Mouse (Mus musculus) heart, adult 2 months (tissue): ENCODE results near the gene Ptprn. TPM values are rescaled to one million over a fixed set of nuclear protein-coding genes. Genes with fewer than 3 reads are reported as not detected.

ENCODE experiments used
- DNase-seq, 2 experiments: peaks; one replicate each; pipeline ENCODE4 v3.0.0; 2021
- H3K27ac ChIP-seq: fragments of 200-600 bp; 2 replicates; pipeline ENCODE4 v1.8.1; 2022
- H3K27me3 ChIP-seq: fragments of 200-500 bp; 2 replicates; pipeline ENCODE4 v1.6.1; 2012; ENCODE audit warnings: mild to moderate bottlenecking, low read length, inconsistent platforms, mixed read lengths; ENCODE audit not compliant: control insufficient read depth, insufficient read depth
- H3K36me3 ChIP-seq: fragments of 200-500 bp; 2 replicates; pipeline ENCODE4 v1.6.1; 2012; ENCODE audit warnings: low read length, inconsistent platforms; ENCODE audit not compliant: control insufficient read depth, insufficient read depth
- H3K4me1 ChIP-seq: fragments of 200-500 bp; 2 replicates; pipeline ENCODE4 v1.6.1; 2011; ENCODE audit warnings: low read length; ENCODE audit not compliant: control insufficient read depth, insufficient read depth
- H3K4me3 ChIP-seq: fragments of 200-600 bp; 2 replicates; pipeline ENCODE4 v1.8.1; 2022
- H3K79me2 ChIP-seq: fragments of 200-500 bp; replicated peaks from 2 replicates; pipeline ENCODE4 v1.6.1; 2012; ENCODE audit warnings: mild to moderate bottlenecking, inconsistent platforms, low read length, moderate library complexity, mixed read lengths; ENCODE audit not compliant: control insufficient read depth, insufficient read depth
- H3K9ac ChIP-seq: fragments of 200-500 bp; 2 replicates; pipeline ENCODE4 v1.6.1; 2012; ENCODE audit warnings: low read depth, mild to moderate bottlenecking, control low read depth, inconsistent platforms, low read length, mixed read lengths
- CTCF ChIP-seq: fragments of 200-600 bp; IDR thresholded peaks from 2 replicates; pipeline ENCODE4 v1.8.1; 2022; ENCODE audit warnings: antibody characterized with exemption, mild to moderate bottlenecking, moderate library complexity
- EP300 ChIP-seq: fragments of 200-500 bp; IDR thresholded peaks from 2 replicates; pipeline ENCODE4 v1.6.1; 2011; ENCODE audit warnings: low read depth, low read length, control low read depth; ENCODE audit not compliant: insufficient read depth
- POLR2A ChIP-seq: fragments of 200-500 bp; IDR thresholded peaks from 2 replicates; pipeline ENCODE4 v1.6.1; 2011; ENCODE audit warnings: mild to moderate bottlenecking, low read depth, low read length, control low read depth; ENCODE audit not compliant: insufficient read depth
- WGBS: fragments of 180-500 bp; shearing (Covaris S2); methylation state at CpG from one replicate; pipeline ENCODE4 v1.1.7; 2018; 5-methylcytosine and 5-hydroxymethylcytosine counted together
- intact Hi-C: fragments of 180-260 bp; cut with DNase I; formaldehyde crosslinking; loops from one replicate; pipeline ENCODE4 v1.15.1; 2025
- polyA plus RNA-seq: library from polyadenylated mRNA; depleted of rRNA; stranded (reverse); fragments of >200 nt; gene quantifications from 2 replicates; pipeline ENCODE4 v1.2.3, GENCODE M21; 2012
- total RNA-seq, 2 experiments: library from RNA; stranded (reverse); gene quantifications; 2 replicates each; pipeline ENCODE4 v1.2.3; 2021

Gene Ptprn
- total and polyA plus RNA-seq, 3 experiments: 1.1 to 3.2 (median 1.8) TPM

GRCm38 (mm10) chr1:75226138-75226537, 38.2 kb downstream of the Ptprn start:
- TF ChIP-seq POLR2A (no peak), CTCF (no peak), EP300 (no peak)
- Histone ChIP-seq H3K9ac (no peak overlapping the region), H3K27ac (no peak overlapping the region), H3K4me3 (no peak overlapping the region), H3K79me2 (no peaks in the 10 kb centered on the region), H3K36me3 (no peaks in the 10 kb centered on the region), H3K4me1 (no peaks in the 10 kb centered on the region), H3K27me3 (no peaks in the 10 kb centered on the region)
- DNase-seq: no peak
- intact Hi-C loops: no loop called here
- WGBS: 42% methylated on average over 2 of the region's 2 CpGs

- H3K36me3 ChIP-seq: no peaks in the 10 kb centered on the region
- H3K27ac ChIP-seq: no peak overlapping the region
- no peaks in the 10 kb centered on the region for H3K27me3 ChIP-seq
- intact Hi-C loops: no loop called here
- H3K79me2 ChIP-seq: no peaks in the 10 kb centered on the region
- no peak for DNase-seq
- H3K4me3 ChIP-seq: no peak overlapping the region
- no peaks in the 10 kb centered on the region for H3K4me1 ChIP-seq
- no peak overlapping the region for H3K9ac ChIP-seq
- WGBS: 43% methylated on average over 3 of the region's 3 CpGs
- no peak for TF ChIP-seq POLR2A
- TF ChIP-seq CTCF: no peak
- no peak for TF ChIP-seq EP300
These were observed 38.8 kb downstream of the Ptprn start for GRCm38 (mm10) chr1:75225473-75225872.

GRCm38 (mm10) chr1:75223532-75223931, 40.8 kb downstream of the Ptprn start:
- Histone ChIP-seq H3K79me2 (no peaks in the 10 kb centered on the region), H3K4me1 (peaks cover 2% of the 10 kb centered on the region), H3K4me3 (no peak overlapping the region), H3K36me3 (no peaks in the 10 kb centered on the region), H3K27ac (no peak overlapping the region), H3K27me3 (no peaks in the 10 kb centered on the region), H3K9ac (no peak overlapping the region)
- intact Hi-C loops: no loop called here
- no peak for DNase-seq
- 54% methylated on average over 6 of the region's 6 CpGs for WGBS
- TF ChIP-seq POLR2A: no peak
- no peak for TF ChIP-seq EP300
- no peak for TF ChIP-seq CTCF

- intact Hi-C loops: no loop called here
- H3K27ac ChIP-seq: no peak overlapping the region
- H3K27me3 ChIP-seq: no peaks in the 10 kb centered on the region
- H3K4me1 ChIP-seq: peaks cover 2% of the 10 kb centered on the region
- no peak overlapping the region for H3K9ac ChIP-seq
- H3K79me2 ChIP-seq: no peaks in the 10 kb centered on the region
- H3K4me3 ChIP-seq: no peak overlapping the region
- TF ChIP-seq EP300: no peak
- no peak for TF ChIP-seq POLR2A
- TF ChIP-seq CTCF: no peak
- no peak for DNase-seq
- no peaks in the 10 kb centered on the region for H3K36me3 ChIP-seq
- WGBS: 66% methylated on average over 6 of the region's 6 CpGs
These were observed 41.4 kb downstream of the Ptprn start for GRCm38 (mm10) chr1:75222926-75223325.

- Histone ChIP-seq H3K27ac (no peak overlapping the region), H3K79me2 (no peaks in the 10 kb centered on the region), H3K4me1 (peaks cover 2% of the 10 kb centered on the region), H3K36me3 (no peaks in the 10 kb centered on the region), H3K4me3 (no peak overlapping the region), H3K9ac (no peak overlapping the region), H3K27me3 (no peaks in the 10 kb centered on the region)
- intact Hi-C loops: no loop called here
- 82% methylated on average over 3 of the region's 3 CpGs for WGBS
- TF ChIP-seq POLR2A (no peak), EP300 (no peak), CTCF (no peak)
- DNase-seq: no peak
These were observed 42.8 kb downstream of the Ptprn start for GRCm38 (mm10) chr1:75221538-75221937.

- Histone ChIP-seq H3K9ac (peak within 1 kb of the TSS; percentile 90), H3K4me3 (peak within 1 kb of the TSS; percentile 62), H3K27me3 (no peaks in the 10 kb centered on the region), H3K79me2 (no peaks in the 10 kb centered on the region), H3K4me1 (peaks cover 2% of the 10 kb centered on the region), H3K27ac (peak within 1 kb of the TSS; percentile 88), H3K36me3 (peaks cover under 1% of the 10 kb centered on the region)
- no peak for TF ChIP-seq EP300
- peak; percentile 46; the same call in 1 of the 2 replicates for TF ChIP-seq CTCF
- no peak for DNase-seq
- WGBS: 2% methylated on average over 34 of the region's 34 CpGs
- intact Hi-C loops: no loop called here
These were observed 44.8 kb downstream of the Ptprn start, which contains the start of gene Tuba4a for GRCm38 (mm10) chr1:75219531-75219930. TSS of gene Tuba4a (minus strand) at chr1:75219865.

GRCm38 (mm10) chr1:75219078-75219477, 45.2 kb downstream of the Ptprn start:
- TF ChIP-seq EP300: peak; percentile 71; the same call in 1 of the 2 replicates
- TF ChIP-seq CTCF: peak; percentile 55
- TF ChIP-seq POLR2A: peak; percentile 99
- DNase-seq: peak; percentile 92 to 94
- Histone ChIP-seq H3K36me3 (peaks cover 5% of the 10 kb centered on the region), H3K4me3 (peak overlapping the region; percentile 62), H3K79me2 (no peaks in the 10 kb centered on the region), H3K4me1 (peaks cover 2% of the 10 kb centered on the region), H3K27ac (peak overlapping the region; percentile 88), H3K27me3 (no peaks in the 10 kb centered on the region), H3K9ac (peak overlapping the region; percentile 90)
- intact Hi-C loops: no loop called here
- under 1% methylated on average over 24 of the region's 24 CpGs for WGBS
